Mouse (Mus musculus) C2C12 (cell line): ENCODE measurements around the gene Cd200. TPM values are rescaled to one million over a fixed set of nuclear protein-coding genes. Genes with fewer than 3 reads are reported as not detected.
"Not testable (repeated sequence)": the region's sequence is repeated elsewhere in the genome, so short reads cannot be mapped to it uniquely, and the experiment has no call there.

Source experiments
- H3K27me3 ChIP-seq: one replicate; pipeline ENCODE4 v1.6.1; 2011; ENCODE audit not compliant: control insufficient read depth, insufficient read depth, insufficient read length
- H3K36me3 ChIP-seq: one replicate; pipeline ENCODE4 v1.6.1; 2011; ENCODE audit not compliant: control insufficient read depth, insufficient read depth
- H3K4me3 ChIP-seq: one replicate; pipeline ENCODE4 v1.5.1; 2011; ENCODE audit warnings: mild to moderate bottlenecking, control low read depth; ENCODE audit not compliant: poor library complexity, insufficient read depth, severe bottlenecking
- H3K79me2 ChIP-seq: one replicate; pipeline ENCODE4 v1.6.1; 2011; ENCODE audit not compliant: control insufficient read depth, insufficient read depth
- H3K79me3 ChIP-seq: one replicate; pipeline ENCODE4 v1.6.1; 2011; ENCODE audit warnings: low read depth, control low read depth
- H3ac ChIP-seq: one replicate; pipeline ENCODE3; 2011; ENCODE audit warnings: low read depth; ENCODE audit not compliant: control insufficient read depth, insufficient read length
- CEBPB ChIP-seq: IDR thresholded peaks from one replicate; pipeline ENCODE4 v1.6.1; 2011; ENCODE audit warnings: low read depth, mild to moderate bottlenecking, control low read depth, moderate library complexity
- CTCF ChIP-seq: IDR thresholded peaks from one replicate; pipeline ENCODE4 v1.5.1; 2011; ENCODE audit not compliant: control insufficient read depth, insufficient read depth, insufficient read length
- FOSL1 ChIP-seq: IDR thresholded peaks from one replicate; pipeline ENCODE4 v1.8.0; 2011; ENCODE audit warnings: mild to moderate bottlenecking, low read length; ENCODE audit not compliant: poor library complexity, insufficient read depth, severe bottlenecking
- MAX ChIP-seq: IDR thresholded peaks from one replicate; pipeline ENCODE4 v1.6.1; 2011; ENCODE audit warnings: mild to moderate bottlenecking, control low read depth
- MYOD1 ChIP-seq: IDR thresholded peaks from one replicate; pipeline ENCODE4 v1.6.1; 2011; ENCODE audit warnings: low read depth; ENCODE audit not compliant: control insufficient read depth, insufficient read length
- MYOG ChIP-seq: IDR thresholded peaks from one replicate; pipeline ENCODE4 v1.6.1; 2011; ENCODE audit not compliant: control insufficient read depth, insufficient read length; ENCODE audit errors: extremely low read depth
- USF1 ChIP-seq: IDR thresholded peaks from one replicate; pipeline ENCODE4 v1.6.1; 2011; ENCODE audit warnings: low read depth, mild to moderate bottlenecking, control low read depth, moderate library complexity
- polyA plus RNA-seq: library from polyadenylated mRNA; unstranded; fragments of >200 nt; fragmentation: generic; extraction: Trizol; gene quantifications from one replicate; pipeline ENCODE4 v1.2.1, GENCODE M21; 2012; ENCODE audit warnings: missing spikeins

Gene Cd200
- polyA plus RNA-seq, 1 experiment: 3.8 TPM

- H3ac ChIP-seq: no peak overlapping the region
- no peaks in the 10 kb centered on the region for H3K79me3 ChIP-seq
- no peaks in the 10 kb centered on the region for H3K27me3 ChIP-seq
- H3K36me3 ChIP-seq: no peaks in the 10 kb centered on the region
- TF ChIP-seq USF1 (no peak), MYOG (no peak), CTCF (no peak), MYOD1 (no peak), FOSL1 (no peak), CEBPB (no peak), MAX (no peak)
- H3K4me3 ChIP-seq: no peak overlapping the region
- H3K79me2 ChIP-seq: no peaks in the 10 kb centered on the region
Measured at GRCm38 (mm10) chr16:45413497-45413896, 4.6 kb upstream of the Cd200 start.

DNA sequence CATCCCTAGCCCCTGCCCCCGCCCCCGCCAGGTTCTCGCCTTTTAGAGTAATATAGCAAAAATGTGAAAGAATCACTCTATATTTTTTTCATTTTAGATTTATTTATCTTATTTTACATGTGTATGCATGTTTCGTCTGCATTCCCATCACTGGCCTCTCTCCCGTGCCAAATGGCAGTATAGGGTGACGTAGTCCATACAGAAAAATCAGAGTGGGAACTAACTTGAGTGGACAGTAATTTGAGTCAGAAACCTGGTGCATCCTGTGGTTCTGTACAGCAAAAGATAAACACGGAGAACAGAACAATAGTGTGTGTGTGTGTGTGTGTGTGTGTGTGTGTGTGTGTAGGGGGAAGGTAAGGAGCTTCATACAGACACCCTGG lies 202 bp upstream of the Cd200 start:
- not testable (repeated sequence) for H3ac ChIP-seq, H3K79me2 ChIP-seq, H3K36me3 ChIP-seq, H3K27me3 ChIP-seq, H3K4me3 ChIP-seq, H3K79me3 ChIP-seq

DNA sequence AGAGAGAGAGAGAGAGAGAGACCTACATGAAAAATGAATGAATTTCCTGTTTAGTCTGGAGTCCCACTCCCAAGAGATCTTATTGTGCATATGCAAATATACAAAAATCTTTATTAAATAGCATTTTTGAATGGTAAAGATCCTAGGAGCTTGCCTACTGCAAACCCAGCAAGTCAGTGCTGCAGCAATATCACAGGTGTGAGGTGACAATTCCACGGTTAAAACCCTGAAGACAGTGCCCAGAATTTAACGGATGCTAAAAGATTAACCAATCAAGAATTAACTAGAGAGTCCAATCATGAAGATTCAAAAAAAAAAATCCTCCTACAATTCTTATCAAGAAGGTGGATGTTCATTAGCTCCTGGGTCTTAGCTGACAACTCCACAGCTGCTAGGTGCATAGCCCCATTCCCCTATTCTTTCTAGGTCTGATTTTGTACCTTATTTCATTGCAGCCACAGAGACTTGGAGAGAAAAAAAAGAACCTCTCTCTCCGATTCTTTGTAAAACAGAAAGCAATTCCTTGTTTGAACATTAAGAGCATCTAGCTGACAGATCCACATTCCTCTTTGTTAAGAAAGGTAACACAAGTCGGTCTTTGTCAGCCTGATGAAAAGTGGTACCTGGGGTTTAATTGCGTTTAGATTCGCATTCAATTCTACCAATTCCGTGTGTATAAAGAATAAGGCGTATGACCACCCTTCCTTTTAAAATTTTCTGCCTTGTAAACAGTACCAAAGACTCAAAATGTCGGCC lies 1.0 kb downstream of the Cd200 start:
- Histone ChIP-seq H3K79me2 (no peaks in the 10 kb centered on the region), H3K27me3 (no peaks in the 10 kb centered on the region), H3K4me3 (peak overlapping the region; percentile 11), H3ac (no peak overlapping the region), H3K79me3 (no peaks in the 10 kb centered on the region), H3K36me3 (no peaks in the 10 kb centered on the region)
- no peak for TF ChIP-seq MYOG

- H3K79me2 ChIP-seq: no peaks in the 10 kb centered on the region
Measured at GRCm38 (mm10) chr16:45407091-45407490, 1.8 kb downstream of the Cd200 start.

DNA sequence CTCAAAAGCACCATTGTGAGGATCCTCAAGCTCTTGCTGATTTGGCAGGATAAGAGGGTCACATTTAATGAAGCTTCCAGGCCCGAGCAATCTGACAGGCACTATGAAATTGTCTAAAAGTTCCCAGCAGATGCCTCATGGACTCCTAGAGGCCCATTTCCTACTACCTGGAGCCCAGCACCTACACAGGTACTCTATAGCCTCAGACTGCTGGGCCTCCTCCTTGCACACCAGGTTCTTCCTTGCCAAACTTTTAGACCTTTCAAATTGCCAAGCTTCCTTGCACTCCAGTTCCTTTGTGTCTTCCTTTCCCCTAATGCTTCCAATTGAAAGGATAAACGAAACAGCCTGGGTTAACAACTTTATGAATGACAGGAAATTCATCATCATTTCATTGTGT lies 5.9 kb downstream of the Cd200 start:
- Histone ChIP-seq H3K4me3 (no peak overlapping the region), H3K79me3 (no peaks in the 10 kb centered on the region), H3K27me3 (no peaks in the 10 kb centered on the region), H3K79me2 (no peaks in the 10 kb centered on the region), H3K36me3 (no peaks in the 10 kb centered on the region), H3ac (no peak overlapping the region)
- no peak for TF ChIP-seq USF1
- no peak for TF ChIP-seq CTCF
- no peak for TF ChIP-seq MYOD1
- no peak for TF ChIP-seq CEBPB
- TF ChIP-seq MYOG: no peak
- no peak for TF ChIP-seq FOSL1
- no peak for TF ChIP-seq MAX

More at GRCm38 (mm10) chr16:45407091-45407490, 1.8 kb downstream of the Cd200 start:
- H3ac ChIP-seq: no peak overlapping the region
- H3K4me3 ChIP-seq: no peak overlapping the region
- H3K36me3 ChIP-seq: no peaks in the 10 kb centered on the region
- no peaks in the 10 kb centered on the region for H3K27me3 ChIP-seq
- H3K79me3 ChIP-seq: no peaks in the 10 kb centered on the region
- no peak for TF ChIP-seq CTCF
- TF ChIP-seq USF1: no peak
- no peak for TF ChIP-seq MYOG
- TF ChIP-seq MAX: no peak
- no peak for TF ChIP-seq FOSL1
- no peak for TF ChIP-seq MYOD1
- TF ChIP-seq CEBPB: no peak

GRCm38 (mm10) chr16:45402036-45402435 lies 6.8 kb downstream of the Cd200 start:
- H3K79me3 ChIP-seq: no peaks in the 10 kb centered on the region
- H3K27me3 ChIP-seq: no peaks in the 10 kb centered on the region
- no peak overlapping the region for H3ac ChIP-seq

More at GRCm38 (mm10) chr16:45402036-45402435, 6.8 kb downstream of the Cd200 start:
- H3K4me3 ChIP-seq: no peak overlapping the region
- H3K36me3 ChIP-seq: no peaks in the 10 kb centered on the region
- no peak for TF ChIP-seq CTCF
- TF ChIP-seq MYOD1: no peak
- TF ChIP-seq USF1: no peak
- TF ChIP-seq MAX: no peak
- no peak for TF ChIP-seq MYOG
- no peak for TF ChIP-seq CEBPB
- TF ChIP-seq FOSL1: no peak
- no peaks in the 10 kb centered on the region for H3K79me2 ChIP-seq
